Mouse (Mus musculus) thymus, adult 2 months (tissue): Measurements from ENCODE around the gene Cdyl2.

Experiments used
- CTCF ChIP-seq: fragments of 200-500 bp; IDR thresholded peaks from 2 replicates; pipeline ENCODE4 v1.5.1; 2012; ENCODE audit warnings: mild to moderate bottlenecking, control low read depth, low read length, moderate library complexity, borderline replicate concordance; ENCODE audit not compliant: control insufficient read depth, poor library complexity, insufficient read depth; ENCODE audit errors: extremely low read depth
- POLR2A ChIP-seq: fragments of 200-500 bp; IDR thresholded peaks from 2 replicates; pipeline ENCODE4 v1.6.1; 2012; ENCODE audit warnings: mild to moderate bottlenecking, low read length, control low read depth, moderate library complexity; ENCODE audit not compliant: control insufficient read depth, poor library complexity, insufficient read depth; ENCODE audit errors: extremely low read depth

- TF ChIP-seq POLR2A = no peak
- TF ChIP-seq CTCF = no peak
These were observed 56.6 kb downstream of the Cdyl2 start for GRCm38 (mm10) chr8:116676174-116676573.
